Mouse (Mus musculus): Measurements from ENCODE around the gene Cnot6. TPM values are rescaled to one million over a fixed set of nuclear protein-coding genes. Genes with fewer than 3 reads are reported as not detected.
A peak's percentile ranks its signal among the peaks of the same experiment; 100 is the strongest.

Cnot6 gene
- polyA plus RNA-seq, 1 experiment from 2014 or later = 34.8 TPM

GRCm38 (mm10) chr11:49723281-49723680 lies 10.8 kb upstream of the Cnot6 start:
- Histone ChIP-seq H3K27ac (ENCODE audit: low read depth, low read length) (no peak overlapping the region), H3K9me3 (ENCODE audit: control insufficient read depth, low read length) (no peaks in the 10 kb centered on the region), H3K27me3 (replicated peaks; ENCODE audit: control insufficient read depth, insufficient read depth, low read length) (no peaks in the 10 kb centered on the region), H3K4me2 (no peak overlapping the region), H3K4me1 (replicated peaks; ENCODE audit: control insufficient read depth, insufficient read depth, low read length) (peaks cover 17% of the 10 kb centered on the region), H3K36me3 (ENCODE audit: control insufficient read depth, insufficient read depth, low read length) (no peaks in the 10 kb centered on the region), H3K4me3 (ENCODE audit: low read depth, low read length) (no peak overlapping the region), H3K9ac (ENCODE audit: low read depth, low read length) (no peak overlapping the region)
- DNase-seq (ENCODE audit: low spot score) (no peak), ATAC-seq (replicated peaks; ENCODE audit: low FRiP score) (no peak)
- WGBS = 60% methylated on average over 2 of the region's 2 CpGs

- H3K4me2 ChIP-seq = no peak overlapping the region
- no peaks in the 10 kb centered on the region for H3K36me3 ChIP-seq (ENCODE audit: control insufficient read depth, insufficient read depth, low read length)
- 78% methylated on average over 6 of the region's 6 CpGs for WGBS
These were observed 10.2 kb upstream of the Cnot6 start for GRCm38 (mm10) chr11:49722692-49723091.

GRCm38 (mm10) chr11:49721358-49721757 lies 8.8 kb upstream of the Cnot6 start:
- no peak overlapping the region for H3K9ac ChIP-seq (ENCODE audit: low read depth, low read length)

More at GRCm38 (mm10) chr11:49722692-49723091, 10.2 kb upstream of the Cnot6 start:
- DNase-seq (ENCODE audit: low spot score) (no peak), ATAC-seq (replicated peaks; ENCODE audit: low FRiP score) (no peak)
- peaks cover 17% of the 10 kb centered on the region for H3K4me1 ChIP-seq (replicated peaks; ENCODE audit: control insufficient read depth, insufficient read depth, low read length)
- H3K4me3 ChIP-seq (ENCODE audit: low read depth, low read length) = no peak overlapping the region
- H3K27me3 ChIP-seq (replicated peaks; ENCODE audit: control insufficient read depth, insufficient read depth, low read length) = no peaks in the 10 kb centered on the region
- no peak overlapping the region for H3K9ac ChIP-seq (ENCODE audit: low read depth, low read length)
- no peaks in the 10 kb centered on the region for H3K9me3 ChIP-seq (ENCODE audit: control insufficient read depth, low read length)
- no peak overlapping the region for H3K27ac ChIP-seq (ENCODE audit: low read depth, low read length)

DNA sequence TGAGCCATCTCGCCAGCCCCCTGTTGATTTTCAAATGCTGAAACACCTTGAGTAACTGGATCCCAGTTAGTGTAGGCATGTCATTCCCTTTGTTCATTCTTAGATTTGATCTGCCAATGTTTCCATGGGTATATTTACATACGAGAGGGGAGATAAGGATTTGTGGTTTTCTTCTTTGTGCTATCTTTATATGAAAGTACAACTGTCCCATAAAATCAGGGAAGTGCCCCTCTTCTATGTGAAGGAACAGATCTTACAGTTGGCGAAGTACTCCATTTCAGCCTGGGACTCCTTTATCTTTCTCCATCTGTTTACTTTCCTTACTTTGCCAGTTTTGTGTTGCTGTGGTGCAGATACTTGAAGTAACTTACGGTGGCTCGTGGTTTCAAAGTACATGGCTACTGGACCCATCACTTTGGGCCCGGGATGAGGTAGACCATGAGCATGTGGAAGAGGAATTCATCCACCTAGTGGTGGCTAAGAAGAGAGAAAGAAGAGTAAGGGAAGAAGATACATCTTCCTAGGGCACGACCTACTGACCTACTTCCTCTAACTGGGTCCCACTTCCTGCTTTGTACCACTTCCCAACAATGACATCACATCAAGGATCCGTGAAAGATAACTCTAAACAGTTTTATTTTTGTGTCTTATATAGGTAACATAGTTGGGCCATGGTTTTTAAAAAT lies 7.1 kb upstream of the Cnot6 start:
- H3K27ac ChIP-seq (ENCODE audit: low read depth, low read length) = no peak overlapping the region
- no peak for ATAC-seq (replicated peaks; ENCODE audit: low FRiP score)
- H3K36me3 ChIP-seq (ENCODE audit: control insufficient read depth, insufficient read depth, low read length) = no peaks in the 10 kb centered on the region
- 61% methylated on average over 8 of the region's 8 CpGs for WGBS
- no peak overlapping the region for H3K4me3 ChIP-seq (ENCODE audit: low read depth, low read length)
- H3K4me1 ChIP-seq (replicated peaks; ENCODE audit: control insufficient read depth, insufficient read depth, low read length) = peaks cover 17% of the 10 kb centered on the region
- H3K9ac ChIP-seq (ENCODE audit: low read depth, low read length) = no peak overlapping the region
- DNase-seq (ENCODE audit: low spot score) = no peak
- no peaks in the 10 kb centered on the region for H3K9me3 ChIP-seq (ENCODE audit: control insufficient read depth, low read length)
- no peak overlapping the region for H3K4me2 ChIP-seq
- no peaks in the 10 kb centered on the region for H3K27me3 ChIP-seq (replicated peaks; ENCODE audit: control insufficient read depth, insufficient read depth, low read length)

More at GRCm38 (mm10) chr11:49721358-49721757, 8.8 kb upstream of the Cnot6 start:
- 39% methylated on average over 1 of the region's 1 CpGs for WGBS
- H3K4me3 ChIP-seq (ENCODE audit: low read depth, low read length) = no peak overlapping the region
- H3K4me1 ChIP-seq (replicated peaks; ENCODE audit: control insufficient read depth, insufficient read depth, low read length) = peaks cover 17% of the 10 kb centered on the region
- H3K9me3 ChIP-seq (ENCODE audit: control insufficient read depth, low read length) = no peaks in the 10 kb centered on the region
- no peaks in the 10 kb centered on the region for H3K27me3 ChIP-seq (replicated peaks; ENCODE audit: control insufficient read depth, insufficient read depth, low read length)
- DNase-seq (ENCODE audit: low spot score) (no peak), ATAC-seq (replicated peaks; ENCODE audit: low FRiP score) (peak; percentile 79)
- H3K36me3 ChIP-seq (ENCODE audit: control insufficient read depth, insufficient read depth, low read length) = no peaks in the 10 kb centered on the region
- H3K4me2 ChIP-seq = peak overlapping the region; percentile 10
- no peak overlapping the region for H3K27ac ChIP-seq (ENCODE audit: low read depth, low read length)

DNA sequence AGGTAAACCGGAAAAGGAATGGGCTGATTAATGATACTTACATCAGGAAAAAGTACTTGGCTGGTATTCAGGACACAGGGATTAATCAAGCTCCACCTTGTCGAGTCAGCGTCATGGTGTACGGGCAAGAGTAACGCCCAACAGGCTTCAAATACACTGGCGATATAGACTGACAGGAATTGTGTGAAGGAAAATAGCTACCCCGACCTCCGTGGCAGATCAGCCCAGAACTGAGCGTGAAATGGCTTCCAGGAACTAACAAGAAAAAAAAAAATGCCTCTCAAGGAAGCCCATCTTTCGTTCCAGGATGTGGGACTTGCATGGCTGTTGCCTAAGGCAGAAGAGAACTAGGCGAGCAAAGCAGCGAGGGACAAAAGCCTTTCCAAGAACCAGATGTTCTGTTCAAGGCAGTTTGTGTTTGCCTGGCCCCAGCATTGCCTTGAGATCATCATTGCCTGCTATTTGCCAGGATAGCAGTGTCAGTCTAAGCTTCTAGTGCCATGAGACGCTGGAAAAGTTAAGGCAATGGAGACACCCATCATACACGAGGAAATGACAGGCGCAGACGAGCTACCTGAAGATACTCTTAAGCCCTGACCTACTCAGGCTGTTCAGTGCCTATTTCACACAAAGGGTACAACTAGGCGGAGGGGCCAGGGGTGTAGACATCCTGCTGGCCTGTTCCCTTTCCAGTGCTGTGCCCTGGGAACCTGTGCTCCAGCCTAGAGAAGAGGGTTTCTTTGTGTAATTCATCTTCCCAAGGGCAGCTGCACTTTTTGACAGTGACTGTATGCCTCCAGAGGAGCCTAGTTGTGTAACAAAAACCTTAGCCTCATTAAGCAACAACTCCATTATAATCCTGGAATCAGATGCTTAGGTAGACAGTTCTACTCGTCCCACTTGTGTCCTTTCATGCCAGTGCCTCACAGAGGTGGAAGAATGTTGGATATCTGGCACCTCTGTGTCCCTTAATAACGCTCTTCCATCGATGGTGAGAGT lies 1.1 kb upstream of the Cnot6 start:
- Histone ChIP-seq H3K27ac (ENCODE audit: low read depth, low read length) (peak overlapping the region; percentile 40; the same call in 1 of the 2 replicates), H3K4me2 (peak overlapping the region; percentile 84), H3K9ac (ENCODE audit: low read depth, low read length) (peak overlapping the region; percentile 98), H3K27me3 (replicated peaks; ENCODE audit: control insufficient read depth, insufficient read depth, low read length) (no peaks in the 10 kb centered on the region), H3K4me1 (replicated peaks; ENCODE audit: control insufficient read depth, insufficient read depth, low read length) (peaks cover 22% of the 10 kb centered on the region), H3K36me3 (ENCODE audit: control insufficient read depth, insufficient read depth, low read length) (no peaks in the 10 kb centered on the region), H3K9me3 (ENCODE audit: control insufficient read depth, low read length) (no peaks in the 10 kb centered on the region), H3K4me3 (ENCODE audit: low read depth, low read length) (peak overlapping the region; percentile 95)
- 39% methylated on average over 20 of the region's 20 CpGs for WGBS
- peak; percentile 40; the same call in 1 of the 2 replicates for ATAC-seq (replicated peaks; ENCODE audit: low FRiP score)
- DNase-seq (ENCODE audit: low spot score) = peak; percentile 51

GRCm38 (mm10) chr11:49711981-49712554 lies 455 bp downstream of the Cnot6 start:
- DNase-seq (ENCODE audit: low spot score) (peak; percentile 62), ATAC-seq (replicated peaks; ENCODE audit: low FRiP score) (peak; percentile 48)
- peak overlapping the region; percentile 67 for H3K4me2 ChIP-seq
- no peaks in the 10 kb centered on the region for H3K36me3 ChIP-seq (ENCODE audit: control insufficient read depth, insufficient read depth, low read length)
- peak overlapping the region; percentile 95 for H3K4me3 ChIP-seq (ENCODE audit: low read depth, low read length)
- WGBS = under 1% methylated on average over 56 of the region's 70 CpGs
- peak overlapping the region; percentile 98 for H3K9ac ChIP-seq (ENCODE audit: low read depth, low read length)
- H3K9me3 ChIP-seq (ENCODE audit: control insufficient read depth, low read length) = no peaks in the 10 kb centered on the region
- no peaks in the 10 kb centered on the region for H3K27me3 ChIP-seq (replicated peaks; ENCODE audit: control insufficient read depth, insufficient read depth, low read length)
- H3K4me1 ChIP-seq (replicated peaks; ENCODE audit: control insufficient read depth, insufficient read depth, low read length) = peaks cover 28% of the 10 kb centered on the region
- peak overlapping the region; percentile 97 for H3K27ac ChIP-seq (ENCODE audit: low read depth, low read length)

- no peaks in the 10 kb centered on the region for H3K9me3 ChIP-seq (ENCODE audit: control insufficient read depth, low read length)
- H3K4me1 ChIP-seq (replicated peaks; ENCODE audit: control insufficient read depth, insufficient read depth, low read length) = peaks cover 28% of the 10 kb centered on the region
- no peak overlapping the region for H3K9ac ChIP-seq (ENCODE audit: low read depth, low read length)
- ATAC-seq (replicated peaks; ENCODE audit: low FRiP score) = no peak
- H3K36me3 ChIP-seq (ENCODE audit: control insufficient read depth, insufficient read depth, low read length) = peaks cover 3% of the 10 kb centered on the region; the same call in 1 of the 2 replicates
- no peak for DNase-seq (ENCODE audit: low spot score)
- peak overlapping the region; percentile 95 for H3K4me3 ChIP-seq (ENCODE audit: low read depth, low read length)
- H3K27me3 ChIP-seq (replicated peaks; ENCODE audit: control insufficient read depth, insufficient read depth, low read length) = no peaks in the 10 kb centered on the region
- 73% methylated on average over 2 of the region's 2 CpGs for WGBS
- H3K27ac ChIP-seq (ENCODE audit: low read depth, low read length) = no peak overlapping the region
- peak overlapping the region; percentile 67 for H3K4me2 ChIP-seq
These were observed 1.9 kb downstream of the Cnot6 start for GRCm38 (mm10) chr11:49710664-49711063.

DNA sequence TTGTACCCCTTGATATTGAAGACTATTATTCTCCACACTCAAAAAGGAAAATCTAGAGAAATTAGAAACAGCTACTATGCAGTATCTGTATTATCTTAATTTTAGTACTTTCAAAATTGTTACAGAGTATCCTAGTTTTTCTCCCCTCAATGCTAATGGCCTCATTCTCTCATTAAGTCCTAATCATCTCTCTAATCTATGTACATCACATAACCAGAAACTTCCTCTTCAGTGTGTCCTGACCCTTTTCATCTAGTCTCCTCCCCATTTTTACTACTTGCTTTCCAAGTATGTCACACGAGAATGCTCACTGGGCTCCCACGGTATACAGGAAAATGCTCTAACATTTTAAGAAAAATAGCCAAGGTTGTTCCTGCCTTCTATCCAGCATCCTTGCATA lies 4.7 kb downstream of the Cnot6 start:
- ATAC-seq (replicated peaks; ENCODE audit: low FRiP score) = no peak
- H3K9me3 ChIP-seq (ENCODE audit: control insufficient read depth, low read length) = no peaks in the 10 kb centered on the region
- H3K27ac ChIP-seq (ENCODE audit: low read depth, low read length) = no peak overlapping the region
- peaks cover 25% of the 10 kb centered on the region for H3K4me1 ChIP-seq (replicated peaks; ENCODE audit: control insufficient read depth, insufficient read depth, low read length)
- H3K4me3 ChIP-seq (ENCODE audit: low read depth, low read length) = no peak overlapping the region
- no peak overlapping the region for H3K4me2 ChIP-seq
- no peak overlapping the region for H3K9ac ChIP-seq (ENCODE audit: low read depth, low read length)
- 79% methylated on average over 2 of the region's 2 CpGs for WGBS
- DNase-seq (ENCODE audit: low spot score) = no peak
- peaks cover 5% of the 10 kb centered on the region; the same call in 1 of the 2 replicates for H3K36me3 ChIP-seq (ENCODE audit: control insufficient read depth, insufficient read depth, low read length)
- no peaks in the 10 kb centered on the region for H3K27me3 ChIP-seq (replicated peaks; ENCODE audit: control insufficient read depth, insufficient read depth, low read length)

Data from liver, embryonic 11.5 days (tissue).